ENCODE assay signal across 23 mouse cellular contexts in genomic region chr2:174803661-174804060, GRCm38 (mm10). TPM values are rescaled to one million over a fixed set of nuclear protein-coding genes. Genes with fewer than 3 reads are reported as not detected.
"Had no signal": no experiment of that assay in that cellular context is flagged by ENCODE, and none has a peak within 500 bp of the region (broad histone marks: within the 10 kb centered on the region; RNA-seq: fewer than 3 reads in every experiment).

No protein-coding gene starts in this region.

- H3K9ac ChIP-seq: liver, embryonic 13.5 days; liver, embryonic 15.5 days; lung, embryonic 15.5 days; midbrain, embryonic 12.5 days; neural tube, embryonic 13.5 days; neural tube, embryonic 15.5 days had no signal

- H3K36me3 ChIP-seq: liver, embryonic 13.5 days; liver, embryonic 15.5 days; lung, embryonic 15.5 days; midbrain, embryonic 10.5 days; midbrain, embryonic 12.5 days; neural tube, embryonic 13.5 days; neural tube, embryonic 15.5 days had no signal

- ATAC-seq: lung, postnatal 0 days; midbrain, embryonic 16.5 days had no signal

- H3K27me3 ChIP-seq: liver, embryonic 13.5 days; liver, embryonic 15.5 days; lung, embryonic 15.5 days; midbrain, embryonic 12.5 days; neural tube, embryonic 13.5 days; neural tube, embryonic 15.5 days had no signal

- H3K4me2 ChIP-seq: liver, embryonic 13.5 days; liver, embryonic 15.5 days; lung, embryonic 15.5 days; midbrain, embryonic 12.5 days; neural tube, embryonic 13.5 days; neural tube, embryonic 15.5 days had no signal

- H3K4me1 ChIP-seq: liver, embryonic 13.5 days; liver, embryonic 15.5 days; lung, embryonic 15.5 days; midbrain, embryonic 10.5 days; midbrain, embryonic 12.5 days; neural tube, embryonic 13.5 days; neural tube, embryonic 15.5 days had no signal

- DNase-seq: liver, embryonic 13.5 days; lung, adult 2 months; lung, postnatal 4 days; midbrain, embryonic 14.5 days; retina, postnatal 1 day; right cerebral cortex, adult 18-20 months; right cerebral cortex, postnatal 25 days; right cerebral cortex, postnatal 4 days; spleen, adult 18-20 months; thymus, adult 18-20 months; thymus, postnatal 14 days; thymus, postnatal 36 days had no signal

- H3K9me3 ChIP-seq: liver, embryonic 13.5 days; liver, embryonic 15.5 days; lung, embryonic 15.5 days; neural tube, embryonic 15.5 days had no signal

- H3K4me3 ChIP-seq: liver, embryonic 13.5 days; liver, embryonic 15.5 days; lung, embryonic 15.5 days; midbrain, embryonic 10.5 days; midbrain, embryonic 12.5 days; myocyte; neural tube, embryonic 13.5 days; neural tube, embryonic 15.5 days had no signal

- H3K27ac ChIP-seq: liver, embryonic 13.5 days; liver, embryonic 15.5 days; lung, embryonic 15.5 days; midbrain, embryonic 10.5 days; midbrain, embryonic 12.5 days; neural tube, embryonic 13.5 days; neural tube, embryonic 15.5 days had no signal

RNA-seq across cellular contexts. Expression of gene Edn3, which starts 43.2 kb away (rescaled TPM):
- total RNA-seq: megakaryocyte, adult 5-6 weeks; megakaryocyte-erythroid progenitor cell, adult 5-6 weeks had no signal
- polyA plus RNA-seq: myocyte had no signal
